Mouse (Mus musculus): ENCODE results near the gene Ino80. TPM values are rescaled to one million over a fixed set of nuclear protein-coding genes. Genes with fewer than 3 reads are reported as not detected.

The Ino80 gene
- polyA plus RNA-seq, 1 experiment from 2014 or later, result 4.2 TPM

DNA sequence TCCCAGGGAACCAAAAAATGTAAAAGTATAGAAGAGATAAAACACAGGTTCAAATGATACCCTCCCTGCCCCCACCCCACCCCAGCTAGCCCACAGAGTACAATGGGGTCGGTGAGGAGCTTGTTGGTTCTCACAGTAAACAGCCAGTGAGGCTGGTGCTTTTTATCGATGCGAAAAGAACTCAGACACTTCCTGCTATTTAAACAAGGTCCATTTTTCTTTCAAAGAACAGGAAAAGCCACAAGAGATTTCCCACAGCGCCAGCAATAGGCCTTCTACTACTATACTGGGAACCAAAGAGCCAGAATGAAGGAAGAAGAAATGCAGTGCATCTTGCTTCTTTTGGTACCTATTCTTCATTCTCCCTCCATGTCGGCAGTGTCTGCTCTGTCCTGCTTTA is 66.5 kb downstream of the Ino80 start:
- 0 out of 2 replicates have a peak, but pooled peaks have one; percentile 21 for ATAC-seq (ENCODE audit: low read depth)
- H3K36me3 ChIP-seq (ENCODE audit: control insufficient read depth, insufficient read depth, low read length), result peaks cover 7% of the 10 kb centered on the region
- no peak overlapping the region for H3K4me3 ChIP-seq (ENCODE audit: low read length)
- H3K4me1 ChIP-seq (replicated peaks; ENCODE audit: control insufficient read depth, insufficient read depth, low read length), result no peaks in the 10 kb centered on the region; the same call in none of the 2 replicates
- no peaks in the 10 kb centered on the region for H3K9me3 ChIP-seq (ENCODE audit: control insufficient read depth, low read length)
- H3K27me3 ChIP-seq (ENCODE audit: control insufficient read depth, insufficient read depth, low read depth, low read length), result no peaks in the 10 kb centered on the region
- WGBS, result 70% methylated on average over 5 of the region's 5 CpGs
- H3K4me2 ChIP-seq (ENCODE audit: low read depth, low read length), result no peak overlapping the region
- peak overlapping the region; percentile 55 for H3K27ac ChIP-seq (ENCODE audit: low read length)
- no peak overlapping the region for H3K9ac ChIP-seq (ENCODE audit: low read length)

DNA sequence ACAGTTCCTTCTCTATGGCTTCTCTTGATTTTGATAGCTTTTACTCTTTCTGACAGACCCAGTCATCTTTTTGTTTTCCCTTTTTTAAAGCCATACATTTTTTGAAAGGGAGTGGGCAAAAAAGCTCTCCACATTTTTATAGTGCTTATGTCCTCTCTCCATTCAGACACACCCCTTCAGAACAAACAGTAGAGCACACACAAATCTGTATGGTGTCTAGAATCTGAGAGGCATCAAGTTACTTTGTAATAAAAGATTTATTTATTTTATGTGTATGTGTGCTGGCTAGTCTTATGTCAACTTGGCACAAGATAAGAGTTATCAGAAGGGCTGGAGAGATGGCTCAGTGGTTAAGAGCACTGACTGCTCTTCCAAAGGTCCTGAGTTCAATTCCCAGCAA is 68.8 kb downstream of the Ino80 start:
- no peak overlapping the region for H3K4me2 ChIP-seq (ENCODE audit: low read depth, low read length)
- no peak overlapping the region for H3K9ac ChIP-seq (ENCODE audit: low read length)
- H3K27ac ChIP-seq (ENCODE audit: low read length), result peak overlapping the region; percentile 79
- H3K4me3 ChIP-seq (ENCODE audit: low read length), result no peak overlapping the region
- no peaks in the 10 kb centered on the region; the same call in none of the 2 replicates for H3K4me1 ChIP-seq (replicated peaks; ENCODE audit: control insufficient read depth, insufficient read depth, low read length)
- H3K27me3 ChIP-seq (ENCODE audit: control insufficient read depth, insufficient read depth, low read depth, low read length), result no peaks in the 10 kb centered on the region
- ATAC-seq (ENCODE audit: low read depth), result peak; percentile 51; the same call in 1 of the 2 replicates
- peaks cover 15% of the 10 kb centered on the region for H3K36me3 ChIP-seq (ENCODE audit: control insufficient read depth, insufficient read depth, low read length)
- H3K9me3 ChIP-seq (ENCODE audit: control insufficient read depth, low read length), result no peaks in the 10 kb centered on the region

DNA sequence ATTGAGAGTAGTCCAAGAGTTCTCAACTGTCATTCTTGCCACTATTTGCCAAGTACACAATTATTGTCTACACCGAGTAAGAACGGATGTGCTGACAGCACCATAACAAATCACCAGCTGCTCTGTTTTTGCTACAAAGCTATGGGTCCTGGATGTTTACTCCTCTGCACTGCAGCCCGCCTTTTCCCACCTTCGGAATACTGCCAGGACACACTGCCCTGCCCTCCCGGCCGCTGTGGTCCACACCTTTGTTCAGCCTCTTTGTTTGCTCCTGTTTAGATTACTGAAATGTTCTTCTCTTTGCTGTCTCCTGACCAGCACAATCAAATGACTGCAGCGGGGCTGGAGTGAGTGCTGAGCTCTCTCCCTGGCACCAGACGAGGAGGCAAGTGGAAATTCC is 69.2 kb downstream of the Ino80 start:
- no peak overlapping the region for H3K4me3 ChIP-seq (ENCODE audit: low read length)
- H3K27me3 ChIP-seq (ENCODE audit: control insufficient read depth, insufficient read depth, low read depth, low read length), result no peaks in the 10 kb centered on the region
- H3K4me2 ChIP-seq (ENCODE audit: low read depth, low read length), result no peak overlapping the region
- no peaks in the 10 kb centered on the region; the same call in none of the 2 replicates for H3K4me1 ChIP-seq (replicated peaks; ENCODE audit: control insufficient read depth, insufficient read depth, low read length)
- H3K9me3 ChIP-seq (ENCODE audit: control insufficient read depth, low read length), result no peaks in the 10 kb centered on the region
- H3K27ac ChIP-seq (ENCODE audit: low read length), result peak overlapping the region; percentile 79
- WGBS, result 41% methylated on average over 8 of the region's 8 CpGs
- ATAC-seq (ENCODE audit: low read depth), result peak; percentile 83
- H3K9ac ChIP-seq (ENCODE audit: low read length), result no peak overlapping the region
- peaks cover 15% of the 10 kb centered on the region for H3K36me3 ChIP-seq (ENCODE audit: control insufficient read depth, insufficient read depth, low read length)

DNA sequence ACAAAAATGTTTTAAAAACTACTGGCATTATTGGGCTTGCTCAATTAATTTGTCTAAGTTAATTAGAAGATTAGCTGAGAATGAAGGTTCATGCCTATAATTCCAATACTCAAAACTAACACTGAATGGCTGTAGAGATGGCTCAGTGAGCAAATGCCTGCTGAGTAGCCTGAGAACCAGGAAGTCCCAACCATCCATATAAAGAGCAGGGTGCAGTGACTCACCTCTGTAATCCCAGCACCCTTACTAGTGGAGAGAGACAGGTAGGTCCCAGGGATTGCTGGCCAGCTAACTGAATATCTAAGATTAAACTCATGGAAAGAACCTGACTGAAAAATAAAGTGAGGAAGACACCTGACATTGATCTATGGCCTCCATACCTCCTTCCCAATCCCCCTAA is 78.2 kb downstream of the Ino80 start:
- H3K36me3 ChIP-seq (ENCODE audit: control insufficient read depth, insufficient read depth, low read length), result peaks cover 17% of the 10 kb centered on the region
- no peak overlapping the region for H3K4me2 ChIP-seq (ENCODE audit: low read depth, low read length)
- H3K4me3 ChIP-seq (ENCODE audit: low read length), result no peak overlapping the region
- H3K27me3 ChIP-seq (ENCODE audit: control insufficient read depth, insufficient read depth, low read depth, low read length), result no peaks in the 10 kb centered on the region
- no peak overlapping the region for H3K9ac ChIP-seq (ENCODE audit: low read length)
- H3K4me1 ChIP-seq (replicated peaks; ENCODE audit: control insufficient read depth, insufficient read depth, low read length), result no peaks in the 10 kb centered on the region
- ATAC-seq (ENCODE audit: low read depth), result no peak
- no peak overlapping the region for H3K27ac ChIP-seq (ENCODE audit: low read length)
- no peaks in the 10 kb centered on the region for H3K9me3 ChIP-seq (ENCODE audit: control insufficient read depth, low read length)

DNA sequence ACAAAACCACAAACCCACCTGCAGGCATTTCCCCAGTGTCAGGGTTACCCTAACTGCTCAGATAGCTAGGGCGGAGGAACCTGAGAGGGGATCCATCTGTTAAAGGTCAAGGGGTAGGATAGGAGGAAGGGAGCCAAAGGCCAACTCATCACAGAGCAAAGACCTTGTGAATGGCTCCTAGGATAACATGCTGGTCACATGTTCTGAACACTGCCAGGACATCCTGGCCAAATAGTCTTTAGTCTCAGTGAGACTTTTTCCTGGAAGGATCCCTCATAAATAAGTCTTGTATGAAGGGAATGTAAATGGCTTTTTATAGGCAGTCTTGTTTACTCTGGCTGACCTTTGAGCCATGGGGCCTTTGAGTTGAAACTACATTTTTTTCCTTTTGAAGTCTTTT is 78.8 kb downstream of the Ino80 start:
- no peak for ATAC-seq (ENCODE audit: low read depth)
- Histone ChIP-seq H3K4me1 (replicated peaks; ENCODE audit: control insufficient read depth, insufficient read depth, low read length) (no peaks in the 10 kb centered on the region), H3K4me3 (ENCODE audit: low read length) (no peak overlapping the region), H3K4me2 (ENCODE audit: low read depth, low read length) (no peak overlapping the region), H3K36me3 (ENCODE audit: control insufficient read depth, insufficient read depth, low read length) (peaks cover 14% of the 10 kb centered on the region), H3K9ac (ENCODE audit: low read length) (no peak overlapping the region), H3K9me3 (ENCODE audit: control insufficient read depth, low read length) (no peaks in the 10 kb centered on the region), H3K27ac (ENCODE audit: low read length) (no peak overlapping the region), H3K27me3 (ENCODE audit: control insufficient read depth, insufficient read depth, low read depth, low read length) (no peaks in the 10 kb centered on the region)
- WGBS, result 100% methylated on average over 1 of the region's 1 CpGs

DNA sequence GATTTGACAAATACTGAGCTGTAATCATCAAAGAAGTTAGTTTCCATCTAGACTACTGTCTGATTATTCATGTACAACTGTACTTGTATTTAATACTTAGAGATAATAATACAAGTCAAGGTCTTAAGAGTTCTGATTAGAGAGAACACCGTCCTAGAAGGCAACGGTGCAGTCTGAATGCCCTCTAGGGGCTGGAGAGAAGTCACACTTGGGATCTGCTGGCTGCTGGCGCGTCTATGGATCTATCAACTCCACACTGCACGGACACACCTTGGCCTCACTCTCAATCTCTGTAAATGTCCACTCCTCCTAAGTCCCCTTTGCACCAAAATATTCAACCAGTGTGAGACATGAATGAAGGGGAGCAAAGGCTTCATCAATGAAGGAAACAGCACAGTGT is 79.2 kb downstream of the Ino80 start:
- no peak overlapping the region for H3K9ac ChIP-seq (ENCODE audit: low read length)
- H3K9me3 ChIP-seq (ENCODE audit: control insufficient read depth, low read length), result no peaks in the 10 kb centered on the region
- ATAC-seq (ENCODE audit: low read depth), result no peak
- no peaks in the 10 kb centered on the region for H3K27me3 ChIP-seq (ENCODE audit: control insufficient read depth, insufficient read depth, low read depth, low read length)
- H3K4me2 ChIP-seq (ENCODE audit: low read depth, low read length), result no peak overlapping the region
- H3K4me3 ChIP-seq (ENCODE audit: low read length), result no peak overlapping the region
- 77% methylated on average over 5 of the region's 5 CpGs for WGBS
- H3K4me1 ChIP-seq (replicated peaks; ENCODE audit: control insufficient read depth, insufficient read depth, low read length), result no peaks in the 10 kb centered on the region
- H3K36me3 ChIP-seq (ENCODE audit: control insufficient read depth, insufficient read depth, low read length), result peaks cover 14% of the 10 kb centered on the region
- no peak overlapping the region for H3K27ac ChIP-seq (ENCODE audit: low read length)

DNA sequence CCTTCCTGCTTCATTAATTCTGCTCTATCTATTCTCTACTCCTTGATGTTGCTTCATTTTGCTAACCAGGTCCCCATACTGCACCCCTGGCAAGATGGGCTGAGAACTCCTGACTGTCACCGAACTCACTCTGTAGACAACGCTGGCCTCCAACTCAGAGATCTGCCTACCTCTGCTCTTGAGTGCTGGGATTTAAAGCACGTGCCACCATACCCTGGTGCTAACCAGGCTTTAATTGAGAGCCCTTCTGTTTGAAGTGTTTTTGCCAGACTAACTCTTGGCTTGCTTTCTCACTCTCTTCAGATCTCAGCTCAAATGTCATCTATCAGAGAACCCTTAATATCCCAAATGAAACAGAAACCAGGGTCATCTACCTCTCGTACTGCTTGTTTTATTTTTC is 87.5 kb downstream of the Ino80 start:
- no peak overlapping the region for H3K27ac ChIP-seq (ENCODE audit: low read length)
- H3K9ac ChIP-seq (ENCODE audit: low read length), result no peak overlapping the region
- no peak overlapping the region for H3K4me3 ChIP-seq (ENCODE audit: low read length)
- peaks cover 15% of the 10 kb centered on the region; the same call in 1 of the 2 replicates for H3K36me3 ChIP-seq (ENCODE audit: control insufficient read depth, insufficient read depth, low read length)
- H3K27me3 ChIP-seq (ENCODE audit: control insufficient read depth, insufficient read depth, low read depth, low read length), result no peaks in the 10 kb centered on the region
- ATAC-seq (ENCODE audit: low read depth), result no peak
- H3K9me3 ChIP-seq (ENCODE audit: control insufficient read depth, low read length), result no peaks in the 10 kb centered on the region
- WGBS, result 89% methylated on average over 4 of the region's 4 CpGs
- no peak overlapping the region for H3K4me2 ChIP-seq (ENCODE audit: low read depth, low read length)
- no peaks in the 10 kb centered on the region for H3K4me1 ChIP-seq (replicated peaks; ENCODE audit: control insufficient read depth, insufficient read depth, low read length)

DNA sequence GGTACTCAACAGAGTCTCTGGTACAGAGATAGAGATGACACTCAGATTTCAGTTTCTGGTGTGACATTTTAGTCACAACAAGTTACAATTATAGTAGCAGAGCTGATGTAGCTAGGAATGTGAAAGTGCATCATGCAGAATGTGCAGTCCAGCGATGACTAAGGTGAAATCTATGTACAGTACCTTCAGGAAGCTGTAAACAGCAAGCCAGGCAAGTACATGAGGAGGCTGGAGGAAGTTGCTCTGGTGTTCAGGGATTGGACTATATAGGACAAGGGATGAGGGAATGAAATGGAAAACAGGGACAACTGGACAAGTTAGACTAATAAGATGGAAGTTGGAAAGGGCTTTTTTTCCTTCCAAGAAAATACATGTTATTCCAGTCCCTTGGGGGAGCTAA is 89.2 kb downstream of the Ino80 start:
- no peaks in the 10 kb centered on the region for H3K4me1 ChIP-seq (replicated peaks; ENCODE audit: control insufficient read depth, insufficient read depth, low read length)
- no peak overlapping the region for H3K4me3 ChIP-seq (ENCODE audit: low read length)
- H3K27me3 ChIP-seq (ENCODE audit: control insufficient read depth, insufficient read depth, low read depth, low read length), result no peaks in the 10 kb centered on the region
- ATAC-seq (ENCODE audit: low read depth), result no peak
- no peaks in the 10 kb centered on the region for H3K9me3 ChIP-seq (ENCODE audit: control insufficient read depth, low read length)
- no peak overlapping the region for H3K9ac ChIP-seq (ENCODE audit: low read length)
- no peak overlapping the region for H3K27ac ChIP-seq (ENCODE audit: low read length)
- 86% methylated on average over 1 of the region's 1 CpGs for WGBS
- H3K4me2 ChIP-seq (ENCODE audit: low read depth, low read length), result no peak overlapping the region
- H3K36me3 ChIP-seq (ENCODE audit: control insufficient read depth, insufficient read depth, low read length), result peaks cover 15% of the 10 kb centered on the region; the same call in 1 of the 2 replicates

DNA sequence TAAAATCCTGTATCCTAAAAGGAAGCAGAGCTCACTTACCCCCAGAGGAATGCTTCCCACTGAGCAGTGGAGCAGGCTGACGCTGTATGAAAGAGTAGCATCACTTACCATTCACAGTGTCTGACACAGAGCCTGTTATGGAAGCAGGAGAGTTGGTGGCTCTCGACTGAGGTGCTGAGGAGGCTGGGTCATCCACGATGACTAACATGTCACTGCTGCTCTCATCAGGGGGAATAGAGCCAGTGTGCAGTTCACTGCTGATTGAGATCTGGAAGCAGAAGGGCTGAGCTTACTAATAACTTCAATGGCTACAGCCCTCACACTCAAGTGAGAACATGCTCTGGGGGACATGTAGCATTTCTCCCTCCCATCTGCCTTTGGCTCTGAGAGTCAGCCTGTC is 98.0 kb downstream of the Ino80 start:
- no peak overlapping the region for H3K27ac ChIP-seq (ENCODE audit: low read length)
- H3K27me3 ChIP-seq (ENCODE audit: control insufficient read depth, insufficient read depth, low read depth, low read length), result no peaks in the 10 kb centered on the region
- no peak for ATAC-seq (ENCODE audit: low read depth)
- H3K9me3 ChIP-seq (ENCODE audit: control insufficient read depth, low read length), result no peaks in the 10 kb centered on the region
- no peak overlapping the region for H3K4me2 ChIP-seq (ENCODE audit: low read depth, low read length)
- H3K4me1 ChIP-seq (replicated peaks; ENCODE audit: control insufficient read depth, insufficient read depth, low read length), result no peaks in the 10 kb centered on the region
- WGBS, result 76% methylated on average over 3 of the region's 3 CpGs
- no peak overlapping the region for H3K9ac ChIP-seq (ENCODE audit: low read length)
- H3K36me3 ChIP-seq (ENCODE audit: control insufficient read depth, insufficient read depth, low read length), result peaks cover 45% of the 10 kb centered on the region
- no peak overlapping the region for H3K4me3 ChIP-seq (ENCODE audit: low read length)

DNA sequence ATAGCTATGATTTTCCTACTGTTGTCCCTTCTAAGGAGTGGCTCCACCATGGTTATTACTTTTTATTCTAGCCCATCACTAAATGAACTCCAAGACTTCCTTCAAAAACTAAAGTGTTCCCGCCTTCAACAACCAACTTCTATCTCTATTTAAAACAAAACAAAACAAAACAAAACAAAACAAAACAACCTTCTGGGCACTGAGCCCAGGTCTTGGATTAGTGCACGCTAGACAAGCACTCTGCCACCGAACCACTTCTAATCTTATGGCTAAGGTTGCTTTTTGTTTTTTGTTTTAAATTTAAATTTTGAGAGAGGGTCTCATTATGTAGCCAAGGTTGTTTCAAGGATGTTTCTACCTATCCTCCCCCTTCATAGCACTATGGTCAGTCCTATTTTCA is 99.7 kb downstream of the Ino80 start:
- ATAC-seq (ENCODE audit: low read depth), result no peak
- WGBS, result 74% methylated on average over 3 of the region's 3 CpGs

More for the DNA sequence above, 99.7 kb downstream of the Ino80 start:
- H3K4me1 ChIP-seq (replicated peaks; ENCODE audit: control insufficient read depth, insufficient read depth, low read length), result no peaks in the 10 kb centered on the region
- peak overlapping the region; percentile 49 for H3K27ac ChIP-seq (ENCODE audit: low read length)
- H3K27me3 ChIP-seq (ENCODE audit: control insufficient read depth, insufficient read depth, low read depth, low read length), result no peaks in the 10 kb centered on the region
- peaks cover 55% of the 10 kb centered on the region for H3K36me3 ChIP-seq (ENCODE audit: control insufficient read depth, insufficient read depth, low read length)
- H3K4me3 ChIP-seq (ENCODE audit: low read length), result no peak overlapping the region
- no peak overlapping the region for H3K4me2 ChIP-seq (ENCODE audit: low read depth, low read length)
- no peak overlapping the region for H3K9ac ChIP-seq (ENCODE audit: low read length)
- H3K9me3 ChIP-seq (ENCODE audit: control insufficient read depth, low read length), result no peaks in the 10 kb centered on the region

Data from lung, embryonic 16.5 days (tissue).